Mouse (Mus musculus): ENCODE results near the gene Nxn. TPM values are rescaled to one million over a fixed set of nuclear protein-coding genes. Genes with fewer than 3 reads are reported as not detected.

Gene Nxn
- polyA plus RNA-seq, 1 experiment from 2014 or later, result 19.9 TPM

- Histone ChIP-seq H3K27me3 (no peaks in the 10 kb centered on the region), H3K9ac (replicated peaks) (no peak overlapping the region), H3K4me3 (no peak overlapping the region), H3K9me3 (no peaks in the 10 kb centered on the region), H3K27ac (replicated peaks) (no peak overlapping the region), H3K4me1 (peaks cover 26% of the 10 kb centered on the region), H3K36me3 (no peaks in the 10 kb centered on the region), H3K4me2 (replicated peaks) (peak overlapping the region; percentile 10; the same call in 1 of the 2 replicates)
- WGBS, result 17% methylated on average over 19 of the region's 19 CpGs
- no peak for ATAC-seq (replicated peaks)
These were observed 136.2 kb downstream of the Nxn start for GRCm38 (mm10) chr11:76262611-76263351.

GRCm38 (mm10) chr11:76261224-76261623, 137.7 kb downstream of the Nxn start:
- H3K36me3 ChIP-seq, result no peaks in the 10 kb centered on the region
- no peak overlapping the region for H3K4me3 ChIP-seq
- H3K4me2 ChIP-seq (replicated peaks), result no peak overlapping the region
- no peak overlapping the region for H3K9ac ChIP-seq (replicated peaks)
- WGBS, result 70% methylated on average over 12 of the region's 12 CpGs
- H3K27me3 ChIP-seq, result no peaks in the 10 kb centered on the region
- no peak for ATAC-seq (replicated peaks)
- peaks cover 23% of the 10 kb centered on the region for H3K4me1 ChIP-seq
- H3K9me3 ChIP-seq, result no peaks in the 10 kb centered on the region
- H3K27ac ChIP-seq (replicated peaks), result no peak overlapping the region

GRCm38 (mm10) chr11:76260208-76261050, 138.5 kb downstream of the Nxn start:
- Histone ChIP-seq H3K4me3 (no peak overlapping the region), H3K4me2 (replicated peaks) (no peak overlapping the region), H3K9ac (replicated peaks) (no peak overlapping the region), H3K4me1 (peaks cover 29% of the 10 kb centered on the region), H3K27me3 (no peaks in the 10 kb centered on the region), H3K36me3 (no peaks in the 10 kb centered on the region), H3K27ac (replicated peaks) (no peak overlapping the region), H3K9me3 (no peaks in the 10 kb centered on the region)
- ATAC-seq (replicated peaks), result 0 out of 2 replicates have a peak, but pooled peaks have one; percentile 38
- 35% methylated on average over 10 of the region's 10 CpGs for WGBS

- Histone ChIP-seq H3K9me3 (no peaks in the 10 kb centered on the region), H3K4me3 (no peak overlapping the region), H3K27ac (replicated peaks) (no peak overlapping the region), H3K27me3 (no peaks in the 10 kb centered on the region), H3K4me2 (replicated peaks) (no peak overlapping the region), H3K36me3 (no peaks in the 10 kb centered on the region), H3K4me1 (peaks cover 33% of the 10 kb centered on the region), H3K9ac (replicated peaks) (no peak overlapping the region)
- ATAC-seq (replicated peaks), result no peak
- 84% methylated on average over 6 of the region's 6 CpGs for WGBS
These were observed 140.4 kb downstream of the Nxn start for GRCm38 (mm10) chr11:76258511-76258910.

- 72% methylated on average over 4 of the region's 4 CpGs for WGBS
- Histone ChIP-seq H3K36me3 (no peaks in the 10 kb centered on the region), H3K27me3 (no peaks in the 10 kb centered on the region), H3K27ac (replicated peaks) (no peak overlapping the region), H3K9ac (replicated peaks) (no peak overlapping the region), H3K9me3 (no peaks in the 10 kb centered on the region), H3K4me3 (no peak overlapping the region), H3K4me1 (peaks cover 25% of the 10 kb centered on the region), H3K4me2 (replicated peaks) (no peak overlapping the region)
- ATAC-seq (replicated peaks), result no peak
These were observed 141.6 kb downstream of the Nxn start for GRCm38 (mm10) chr11:76257386-76257785.

- Histone ChIP-seq H3K27me3 (no peaks in the 10 kb centered on the region), H3K36me3 (peaks cover 2% of the 10 kb centered on the region; the same call in 1 of the 2 replicates), H3K27ac (replicated peaks) (no peak overlapping the region), H3K9ac (replicated peaks) (no peak overlapping the region), H3K4me1 (peaks cover 24% of the 10 kb centered on the region), H3K9me3 (no peaks in the 10 kb centered on the region), H3K4me3 (no peak overlapping the region), H3K4me2 (replicated peaks) (no peak overlapping the region)
- 62% methylated on average over 5 of the region's 5 CpGs for WGBS
- ATAC-seq (replicated peaks), result no peak
These were observed 142.8 kb downstream of the Nxn start for GRCm38 (mm10) chr11:76256129-76256528.

GRCm38 (mm10) chr11:76255431-76256001, 143.4 kb downstream of the Nxn start:
- Histone ChIP-seq H3K27me3 (no peaks in the 10 kb centered on the region), H3K9me3 (no peaks in the 10 kb centered on the region), H3K27ac (replicated peaks) (no peak overlapping the region), H3K4me1 (peaks cover 18% of the 10 kb centered on the region), H3K9ac (replicated peaks) (no peak overlapping the region), H3K36me3 (peaks cover 7% of the 10 kb centered on the region; the same call in 1 of the 2 replicates), H3K4me3 (no peak overlapping the region), H3K4me2 (replicated peaks) (no peak overlapping the region)
- 48% methylated on average over 4 of the region's 4 CpGs for WGBS
- no peak; the same call in 1 of the 2 replicates for ATAC-seq (replicated peaks)

GRCm38 (mm10) chr11:76253918-76254264, 145.0 kb downstream of the Nxn start:
- Histone ChIP-seq H3K9ac (replicated peaks) (no peak overlapping the region), H3K4me2 (replicated peaks) (no peak overlapping the region), H3K9me3 (no peaks in the 10 kb centered on the region), H3K4me3 (no peak overlapping the region), H3K36me3 (peaks cover 15% of the 10 kb centered on the region), H3K27ac (replicated peaks) (no peak overlapping the region), H3K4me1 (peaks cover 15% of the 10 kb centered on the region), H3K27me3 (no peaks in the 10 kb centered on the region)
- 84% methylated on average over 4 of the region's 4 CpGs for WGBS
- ATAC-seq (replicated peaks), result 0 out of 2 replicates have a peak, but pooled peaks have one; percentile 28

GRCm38 (mm10) chr11:76253145-76253917, 145.6 kb downstream of the Nxn start:
- H3K27me3 ChIP-seq, result no peaks in the 10 kb centered on the region
- H3K27ac ChIP-seq (replicated peaks), result no peak overlapping the region
- peaks cover 18% of the 10 kb centered on the region for H3K36me3 ChIP-seq
- 50% methylated on average over 5 of the region's 5 CpGs for WGBS
- H3K9me3 ChIP-seq, result no peaks in the 10 kb centered on the region
- no peak overlapping the region for H3K4me3 ChIP-seq
- ATAC-seq (replicated peaks), result peak; percentile 78
- peaks cover 15% of the 10 kb centered on the region for H3K4me1 ChIP-seq
- H3K4me2 ChIP-seq (replicated peaks), result no peak overlapping the region
- no peak overlapping the region for H3K9ac ChIP-seq (replicated peaks)

GRCm38 (mm10) chr11:76252036-76252435, 146.9 kb downstream of the Nxn start:
- Histone ChIP-seq H3K4me2 (replicated peaks) (no peak overlapping the region), H3K9me3 (no peaks in the 10 kb centered on the region), H3K4me1 (peaks cover 15% of the 10 kb centered on the region), H3K27ac (replicated peaks) (no peak overlapping the region), H3K36me3 (peaks cover 20% of the 10 kb centered on the region), H3K4me3 (no peak overlapping the region), H3K27me3 (no peaks in the 10 kb centered on the region), H3K9ac (replicated peaks) (no peak overlapping the region)
- ATAC-seq (replicated peaks), result no peak
- WGBS, result 52% methylated on average over 3 of the region's 3 CpGs

GRCm38 (mm10) chr11:76247239-76247638, 151.7 kb downstream of the Nxn start:
- Histone ChIP-seq H3K4me2 (replicated peaks) (no peak overlapping the region), H3K9me3 (no peaks in the 10 kb centered on the region), H3K36me3 (peaks cover 20% of the 10 kb centered on the region), H3K9ac (replicated peaks) (no peak overlapping the region), H3K4me3 (no peak overlapping the region), H3K4me1 (peaks cover 26% of the 10 kb centered on the region), H3K27ac (replicated peaks) (no peak overlapping the region), H3K27me3 (no peaks in the 10 kb centered on the region)
- no peak for ATAC-seq (replicated peaks)
- 55% methylated on average over 2 of the region's 2 CpGs for WGBS

Data from forebrain, embryonic 15.5 days (tissue).